Mouse (Mus musculus) induced T-regulatory cell, adult 2 months (primary cell): ENCODE results near the gene 2310034G01Rik.

Experiments
- DNase-seq: peaks from one replicate; pipeline ENCODE4 v3.0.0-alpha.2; 2012; ENCODE audit warnings: low read depth

The 2310034G01Rik gene

DNA sequence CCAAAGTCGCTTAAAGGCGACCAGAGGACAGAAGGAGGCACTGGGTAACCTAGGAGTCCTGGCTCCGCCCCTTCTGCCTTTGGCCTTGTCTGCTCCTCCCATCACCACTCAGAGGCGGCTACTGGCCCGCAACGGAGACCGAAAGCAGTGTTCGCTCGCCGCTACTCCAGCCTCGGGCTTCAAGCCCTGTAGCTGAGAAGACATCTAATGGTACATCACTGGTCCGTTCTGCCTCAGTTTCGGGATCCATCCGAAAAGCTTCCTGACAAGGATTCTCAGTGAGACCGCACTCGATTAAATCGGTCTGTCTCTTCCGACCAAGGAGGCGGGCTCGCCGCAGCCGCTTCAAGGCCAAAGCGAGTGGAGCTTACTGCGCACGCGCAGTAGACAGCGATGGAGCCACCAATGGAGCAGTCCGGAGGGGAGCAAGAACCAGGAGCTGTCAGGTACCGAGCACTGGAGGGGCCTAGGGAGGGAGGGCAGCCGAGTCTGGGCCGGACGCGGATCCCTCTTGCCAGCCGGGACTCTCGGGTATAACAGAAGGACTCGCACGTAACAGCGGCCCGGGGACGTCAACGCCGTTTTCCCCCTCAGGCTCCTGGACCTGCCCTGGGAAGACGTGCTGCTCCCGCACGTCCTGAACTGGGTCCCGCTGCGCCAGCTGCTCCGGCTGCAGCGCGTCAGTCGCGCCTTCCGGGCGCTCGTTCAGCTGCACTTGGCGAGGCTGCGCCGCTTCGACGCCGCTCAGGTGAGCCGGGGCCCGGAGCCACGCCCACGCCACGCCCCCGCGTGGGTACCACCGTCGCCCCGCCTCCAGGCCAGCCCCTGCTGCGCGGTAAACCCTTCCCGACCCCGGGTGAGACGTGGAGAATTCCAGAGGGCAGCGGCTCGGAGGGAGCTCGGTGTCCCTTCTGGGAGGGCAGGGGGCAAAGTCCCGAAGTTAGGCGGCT lies 21.7 kb downstream of the 2310034G01Rik start, which contains the start of gene Fbxl15:
Fbxl15 (plus strand) TSS at position 104 of the 950 bp plus-strand sequence.
- peak; percentile 97 for DNase-seq

GRCm38 (mm10) chr19:46327531-46328064 lies 22.5 kb downstream of the 2310034G01Rik start:
- DNase-seq: no peak

- peak; percentile 80 for DNase-seq
Measured at GRCm38 (mm10) chr19:46326756-46327305, 23.3 kb downstream of the 2310034G01Rik start, which contains the start of gene Psd. TSS of gene Psd (minus strand) at chr19:46327156.

DNA sequence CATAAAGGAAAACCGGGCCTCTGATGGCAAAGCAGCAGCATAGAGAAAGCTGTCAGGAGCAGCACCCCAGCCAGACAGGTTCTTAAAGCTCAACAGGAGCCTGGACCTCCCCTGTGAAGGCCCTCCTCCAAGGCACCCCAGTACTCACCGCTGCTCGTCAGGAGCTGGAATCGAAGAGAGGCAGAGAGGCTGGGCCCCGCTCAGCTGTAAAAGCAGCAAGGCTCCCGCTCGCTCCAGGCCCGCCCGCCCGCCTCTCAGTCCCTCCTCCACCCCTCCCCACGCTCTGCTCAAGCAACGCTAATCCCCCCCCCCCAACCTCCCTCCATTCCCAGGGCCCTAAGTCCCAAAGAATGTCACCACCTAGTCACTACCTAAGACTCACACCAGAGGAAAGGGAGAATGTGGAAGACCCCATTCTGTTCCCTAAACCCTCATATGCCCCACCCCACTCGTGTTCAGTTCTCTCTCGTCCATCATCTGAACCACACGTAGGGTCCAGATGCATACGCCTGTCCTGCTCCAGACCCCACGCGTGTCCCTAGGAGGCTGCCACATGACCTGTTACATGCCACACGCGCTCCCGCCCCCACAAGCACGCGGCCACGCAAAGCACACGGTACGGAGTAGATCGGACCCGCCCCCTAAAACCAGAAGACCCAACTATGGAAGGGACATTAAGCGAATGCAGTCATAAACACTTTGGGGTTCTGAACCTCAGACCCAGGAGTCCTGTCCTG lies 23.9 kb downstream of the 2310034G01Rik start:
- DNase-seq: no peak

DNA sequence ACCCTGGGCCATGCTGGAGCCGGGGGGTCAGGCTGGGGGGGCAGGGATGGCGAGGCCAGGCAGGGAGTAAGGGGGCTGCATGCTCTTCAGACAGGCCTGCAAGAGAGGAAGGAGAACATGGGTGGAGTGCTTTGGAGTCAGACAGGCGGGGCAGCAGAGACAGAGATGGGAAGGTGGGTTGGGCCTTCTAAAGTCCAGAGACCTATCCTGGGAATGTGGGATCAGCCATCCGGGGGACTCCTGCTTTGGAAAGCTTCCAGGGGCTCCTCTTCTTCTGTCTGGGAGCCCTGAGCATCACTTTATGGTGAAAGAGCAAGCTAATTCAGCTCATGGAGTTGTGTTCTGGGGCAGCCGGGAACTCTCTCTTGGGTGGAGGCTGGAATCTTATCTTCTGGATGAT lies 25.2 kb downstream of the 2310034G01Rik start:
- DNase-seq: no peak

DNA sequence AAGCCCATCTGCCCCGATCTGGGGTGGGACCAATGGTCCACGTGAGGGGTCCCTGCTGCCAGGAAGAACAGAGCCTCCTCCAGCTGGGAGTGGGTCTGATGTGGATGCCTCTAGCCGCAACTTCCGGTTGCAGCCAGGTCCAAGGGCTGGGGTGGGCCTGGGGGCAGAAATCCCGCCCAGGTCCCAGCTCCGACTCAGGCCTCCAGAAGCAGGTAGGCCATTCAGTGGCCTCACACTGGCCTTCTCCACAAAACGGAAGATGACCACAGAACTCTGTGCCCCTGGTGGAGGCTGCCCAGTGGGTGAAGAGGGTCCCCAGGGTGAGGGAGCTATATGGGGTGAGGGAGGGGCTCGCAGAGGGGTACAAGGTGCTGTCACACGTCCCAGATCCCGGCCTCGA lies 25.7 kb downstream of the 2310034G01Rik start:
- no peak for DNase-seq

GRCm38 (mm10) chr19:46323716-46324115 lies 26.4 kb downstream of the 2310034G01Rik start:
- no peak for DNase-seq

GRCm38 (mm10) chr19:46322996-46323572 lies 27.0 kb downstream of the 2310034G01Rik start:
- DNase-seq: no peak

- no peak for DNase-seq
Measured at GRCm38 (mm10) chr19:46322144-46322995, 27.7 kb downstream of the 2310034G01Rik start.

DNA sequence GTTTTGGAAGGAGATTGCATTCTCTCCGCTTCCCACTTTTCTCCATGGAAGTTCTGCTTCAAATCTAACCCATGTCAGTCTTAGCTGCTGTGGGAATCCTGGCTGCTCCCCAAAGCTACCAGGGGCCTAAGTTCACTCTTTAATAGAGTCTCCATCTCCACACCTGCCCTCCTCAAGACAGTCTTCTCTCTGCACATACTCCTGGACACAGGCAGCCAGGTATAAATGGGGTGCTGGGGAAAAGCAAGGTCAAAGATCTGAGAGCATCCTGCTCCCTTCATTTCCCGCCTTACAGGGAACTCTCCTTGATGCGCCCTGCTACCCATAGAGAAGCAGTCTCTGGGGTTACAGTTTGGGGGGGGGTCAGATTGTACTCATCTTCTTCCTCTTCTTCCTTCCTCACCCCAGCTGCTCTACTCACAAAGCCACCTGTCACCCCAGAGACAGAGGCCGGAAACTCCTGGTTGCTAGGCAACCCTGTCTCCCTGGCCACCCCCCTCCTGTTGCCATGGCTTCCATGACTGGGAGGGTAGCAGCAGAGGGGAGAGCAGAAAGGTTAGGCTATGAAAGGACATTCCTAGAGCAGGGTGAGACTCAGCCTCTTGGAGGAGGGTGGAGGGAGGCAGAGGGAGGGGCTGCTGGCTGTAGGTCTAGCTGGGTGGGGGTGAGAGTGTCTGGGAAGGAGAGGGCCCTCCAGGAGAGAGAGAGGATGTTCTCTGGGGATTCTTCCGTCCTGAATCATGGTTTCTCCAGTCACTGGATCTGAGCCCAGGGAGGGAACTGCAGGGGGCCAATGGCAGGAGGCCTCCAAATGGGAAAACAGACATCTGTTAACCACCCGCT lies 28.8 kb downstream of the 2310034G01Rik start:
- DNase-seq: peak; percentile 74

- no peak for DNase-seq
Measured at GRCm38 (mm10) chr19:46320076-46320785, 29.9 kb downstream of the 2310034G01Rik start.

- peak; percentile 43 for DNase-seq
Measured at GRCm38 (mm10) chr19:46318586-46319378, 31.3 kb downstream of the 2310034G01Rik start.

DNA sequence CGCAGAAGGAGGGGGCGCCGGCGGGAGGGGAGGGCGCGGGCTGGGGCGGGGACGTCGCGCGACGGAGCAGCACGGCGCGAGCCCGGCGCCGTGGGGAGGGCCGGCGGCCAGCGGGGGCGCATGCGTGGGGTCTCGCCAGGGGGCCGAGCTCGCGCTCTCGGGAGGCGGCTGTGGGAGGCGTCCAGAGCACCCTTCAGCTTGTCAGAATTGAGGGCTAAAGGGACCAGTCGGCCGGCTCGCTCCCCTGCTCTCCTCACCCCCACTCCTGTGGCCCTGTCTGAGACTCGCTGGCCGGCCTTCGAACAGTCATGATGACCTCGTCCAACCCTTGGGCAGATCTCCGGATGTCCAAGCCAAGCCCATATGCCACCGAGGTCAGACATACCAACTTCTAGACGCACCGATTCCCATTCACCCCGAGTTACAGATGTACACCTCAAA lies 32.1 kb downstream of the 2310034G01Rik start:
- DNase-seq: no peak

- no peak for DNase-seq
Measured at GRCm38 (mm10) chr19:46317546-46317885, 32.6 kb downstream of the 2310034G01Rik start.

GRCm38 (mm10) chr19:46316846-46317545 lies 33.1 kb downstream of the 2310034G01Rik start:
- peak; percentile 53 for DNase-seq

DNA sequence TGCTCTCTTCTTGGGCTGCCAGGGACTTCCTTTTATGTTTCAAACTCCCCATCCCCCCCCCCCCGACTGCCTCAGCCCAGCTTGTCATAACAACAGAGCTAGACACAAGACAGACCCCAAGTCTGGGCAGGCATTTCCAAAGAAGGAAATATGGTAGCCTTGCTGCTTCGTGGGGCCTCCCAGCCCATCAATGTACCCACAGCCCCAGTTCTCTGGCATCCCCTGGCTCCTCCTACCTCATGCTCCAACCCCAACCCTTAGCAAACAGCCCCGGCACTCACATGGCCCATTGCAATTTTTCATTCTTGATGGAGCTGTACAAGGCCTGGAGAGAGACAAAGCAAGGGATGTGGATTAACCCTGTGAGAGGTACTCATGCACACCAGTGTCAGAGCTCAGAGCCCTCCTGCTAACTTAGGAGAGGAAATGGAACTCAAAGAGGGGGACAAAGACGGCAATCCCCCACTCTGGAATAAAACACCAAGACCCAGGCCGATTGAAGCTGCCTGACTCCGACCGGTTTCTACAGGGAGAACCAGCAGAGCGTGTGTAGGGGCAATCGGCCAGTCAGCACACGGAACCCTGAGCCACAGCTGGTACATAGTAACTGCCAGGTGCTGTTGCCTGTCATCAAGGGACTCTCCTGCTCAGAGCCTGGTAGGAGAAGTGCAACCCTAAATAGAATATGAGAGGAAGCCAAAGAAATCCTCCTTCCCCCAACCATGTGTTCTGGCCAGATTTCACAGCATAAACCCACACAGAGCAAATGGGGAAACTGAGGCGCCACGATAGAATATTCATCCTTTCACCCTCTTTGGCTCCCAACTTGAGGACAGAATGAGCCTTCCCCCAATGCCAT lies 34.1 kb downstream of the 2310034G01Rik start:
- no peak for DNase-seq
